Mouse (Mus musculus) gastrocnemius, adult 2 months (tissue): ENCODE data around the gene Ddx58. TPM values are rescaled to one million over a fixed set of nuclear protein-coding genes. Genes with fewer than 3 reads are reported as not detected.

Experiments used
- DNase-seq: peaks from one replicate; pipeline ENCODE4 v3.0.0; 2022
- H3K27ac ChIP-seq: fragments of 200-600 bp; 2 replicates; pipeline ENCODE4 v1.8.1; 2022; ENCODE audit warnings: mild to moderate bottlenecking
- H3K4me3 ChIP-seq: fragments of 200-600 bp; 2 replicates; pipeline ENCODE4 v1.8.1; 2022; ENCODE audit warnings: mild to moderate bottlenecking, moderate library complexity
- CTCF ChIP-seq: fragments of 200-600 bp; IDR thresholded peaks from 2 replicates; pipeline ENCODE4 v1.8.1; 2022; ENCODE audit warnings: antibody characterized with exemption, mild to moderate bottlenecking, moderate library complexity
- intact Hi-C: fragments of 180-260 bp; cut with DNase I; formaldehyde crosslinking; loops from one replicate; pipeline ENCODE4 v1.15.1; 2025
- total RNA-seq, 2 experiments: library from RNA; stranded (reverse); gene quantifications; 2 replicates each; pipeline ENCODE4 v1.2.3; 2021

The Ddx58 gene
- total RNA-seq, 2 experiments from 2014 or later = 2.4 to 3.0 TPM

DNA sequence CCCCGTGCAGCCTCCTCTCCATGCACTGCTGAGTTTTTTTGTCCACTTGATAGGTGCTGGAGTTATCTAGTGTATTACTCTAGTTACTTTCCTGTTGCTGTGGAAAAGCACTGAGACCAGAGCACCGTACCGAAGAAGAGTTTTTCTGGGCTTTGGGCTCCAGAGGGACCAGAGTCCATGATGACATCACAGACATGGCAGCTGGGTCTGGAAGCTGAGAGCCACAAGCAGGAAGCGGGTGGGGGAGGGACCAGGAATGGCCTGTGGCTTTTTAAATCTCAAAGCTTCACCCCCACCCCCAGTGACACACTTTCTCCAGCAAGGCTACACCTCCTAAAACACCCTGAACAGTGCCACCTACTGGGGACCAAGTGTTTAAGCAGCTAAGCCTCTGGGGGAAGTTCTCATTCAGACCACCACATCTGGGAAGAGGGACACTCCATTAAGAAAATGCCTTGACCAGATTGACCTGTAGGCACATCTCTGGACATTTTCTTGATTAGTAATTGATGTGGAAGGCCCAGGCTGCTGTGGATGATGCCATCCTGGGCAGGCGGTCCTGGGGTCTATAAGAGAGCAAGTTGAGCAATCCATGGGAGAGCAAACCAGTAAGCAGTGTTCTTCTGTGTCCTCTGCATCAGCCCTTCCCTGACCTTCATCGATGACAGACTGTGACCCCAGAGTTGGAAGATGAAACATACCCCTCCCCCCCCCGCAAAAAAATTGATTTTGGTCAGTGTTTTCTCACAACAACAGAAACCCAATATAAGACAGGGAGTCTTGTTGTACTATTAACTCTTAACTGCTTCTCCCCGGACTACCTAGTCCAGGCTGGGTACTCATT lies 78.8 kb downstream of the Ddx58 start:
- DNase-seq = no peak
- Histone ChIP-seq H3K27ac (no peak overlapping the region), H3K4me3 (no peak overlapping the region)
- intact Hi-C loops = no loop called here
- TF ChIP-seq CTCF = peak; percentile 19; the same call in 1 of the 2 replicates

DNA sequence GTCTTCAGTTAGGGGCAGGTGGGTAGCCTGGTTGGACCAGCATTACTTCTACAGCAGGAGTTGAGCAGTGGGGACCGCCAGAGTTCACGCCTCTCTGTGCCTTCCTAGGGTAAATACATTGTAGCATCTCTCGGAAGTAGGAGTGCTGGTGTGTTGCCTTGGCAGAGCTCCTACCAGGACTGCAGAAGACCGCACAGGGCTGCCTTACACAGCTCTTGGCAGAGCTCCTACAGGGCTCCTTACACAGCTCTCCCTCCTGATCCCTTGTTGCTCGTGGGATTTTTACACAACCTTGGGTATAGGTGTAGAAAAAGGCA lies 81.4 kb downstream of the Ddx58 start:
- H3K4me3 ChIP-seq = no peak overlapping the region
- TF ChIP-seq CTCF = no peak
- intact Hi-C loops = no loop called here
- no peak overlapping the region for H3K27ac ChIP-seq
- DNase-seq = no peak

DNA sequence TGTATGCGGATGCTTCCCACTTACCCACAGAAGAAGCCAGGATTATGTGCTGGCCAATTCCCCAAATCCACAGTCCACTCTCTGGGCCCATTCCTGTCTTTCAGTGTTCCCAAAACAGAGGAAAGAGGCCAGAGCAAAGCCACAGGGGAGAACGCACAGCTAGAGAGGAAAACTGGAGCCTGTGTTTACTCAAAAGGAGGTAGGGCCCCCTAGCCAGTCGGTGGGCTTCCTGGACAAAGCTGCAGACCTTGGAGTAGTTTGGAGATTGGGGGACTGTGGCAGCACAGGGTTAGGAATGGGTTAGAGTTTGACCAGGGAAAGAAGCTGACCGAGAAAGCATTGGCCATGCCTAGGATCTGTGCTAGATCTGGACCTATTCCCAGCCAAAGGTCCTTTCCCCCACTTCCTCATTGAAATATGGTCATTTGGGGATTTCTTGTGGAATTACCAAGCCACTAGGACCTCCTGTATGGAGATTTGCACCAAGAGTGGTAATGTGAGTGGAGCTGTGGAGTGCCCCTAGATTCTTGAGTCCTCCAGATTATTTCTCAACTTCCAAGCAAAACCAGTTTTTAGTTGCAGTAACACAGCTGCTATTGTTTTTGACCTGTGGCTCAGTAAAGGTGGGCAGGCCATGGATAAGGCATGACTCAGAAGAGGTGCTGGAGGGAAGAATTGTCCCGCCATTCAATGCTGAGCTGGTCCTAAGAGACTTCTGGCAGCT lies 82.0 kb downstream of the Ddx58 start:
- peak overlapping the region; percentile 9; the same call in 1 of the 2 replicates for H3K27ac ChIP-seq
- intact Hi-C loops = no loop called here
- no peak for DNase-seq

DNA sequence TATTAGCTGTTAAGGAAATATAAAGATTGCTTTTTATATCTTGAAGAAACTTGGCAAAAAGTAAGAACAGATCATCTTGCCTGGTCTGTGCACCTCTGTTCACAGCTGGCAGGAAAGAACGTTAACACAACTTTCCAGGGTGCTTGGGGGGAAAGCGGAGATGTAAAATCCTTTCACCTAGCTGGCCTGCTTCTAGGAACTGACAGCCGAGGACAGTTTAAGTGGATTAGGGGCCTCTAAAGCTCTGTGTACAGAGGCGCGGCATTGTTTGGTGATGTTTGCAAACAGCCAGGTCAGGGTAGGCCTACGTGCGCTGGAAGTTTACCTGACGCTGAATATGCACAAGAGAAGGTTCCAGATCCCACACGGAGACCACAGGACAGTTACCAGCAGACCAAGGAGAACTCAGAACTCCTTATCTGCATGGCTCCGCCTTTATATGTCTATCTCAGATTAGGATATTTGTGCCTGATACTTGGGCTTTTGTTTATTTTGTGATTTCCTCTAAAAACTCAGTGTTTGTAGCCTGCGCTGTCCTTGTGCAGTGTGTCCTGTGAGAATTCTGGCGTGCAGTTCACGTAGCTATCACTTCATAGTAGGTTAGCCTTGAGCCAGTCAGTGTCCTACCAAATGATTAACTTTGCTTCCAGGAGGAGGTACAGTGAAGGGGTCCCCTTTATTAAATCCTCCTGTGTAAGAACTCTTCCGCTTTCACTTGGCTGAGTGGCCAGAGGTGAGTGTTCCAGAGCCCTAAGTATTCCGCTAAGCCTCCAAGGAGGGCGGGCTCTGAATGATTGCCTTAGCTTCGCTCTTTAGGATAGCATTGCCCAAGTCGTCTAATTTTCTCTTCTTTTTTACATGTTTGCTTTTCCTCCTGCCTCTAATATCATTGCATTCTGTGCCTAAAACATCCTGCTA lies 82.8 kb downstream of the Ddx58 start:
- no peak for DNase-seq
- intact Hi-C loops = no loop called here
- Histone ChIP-seq H3K4me3 (no peak overlapping the region), H3K27ac (peak overlapping the region; percentile 9)
- TF ChIP-seq CTCF = no peak

More for the DNA sequence above, 82.0 kb downstream of the Ddx58 start:
- H3K4me3 ChIP-seq = no peak overlapping the region
- TF ChIP-seq CTCF = no peak

DNA sequence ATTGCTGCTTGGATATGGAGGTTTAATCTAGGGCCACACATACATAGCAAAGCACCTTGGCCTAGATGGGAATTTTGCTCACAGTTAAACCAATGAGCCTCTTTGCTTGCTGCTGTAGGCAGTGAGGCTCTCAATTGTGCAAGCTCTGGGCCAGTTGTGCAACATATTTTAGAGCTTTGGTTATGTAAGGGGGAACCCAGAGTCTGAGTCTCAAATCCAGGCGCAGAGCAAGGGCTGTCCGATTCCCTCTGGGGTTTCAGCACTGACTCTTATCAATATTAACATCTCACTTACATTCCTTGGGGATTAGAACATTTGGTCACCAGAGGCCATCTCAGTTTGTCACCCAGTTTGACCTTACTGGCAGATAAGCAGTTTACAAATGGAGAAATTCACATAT lies 83.5 kb downstream of the Ddx58 start:
- intact Hi-C loops = no loop called here
- peak; percentile 37 for DNase-seq
- no peak overlapping the region for H3K4me3 ChIP-seq
- H3K27ac ChIP-seq = peak overlapping the region; percentile 9; the same call in 1 of the 2 replicates
- no peak for TF ChIP-seq CTCF

DNA sequence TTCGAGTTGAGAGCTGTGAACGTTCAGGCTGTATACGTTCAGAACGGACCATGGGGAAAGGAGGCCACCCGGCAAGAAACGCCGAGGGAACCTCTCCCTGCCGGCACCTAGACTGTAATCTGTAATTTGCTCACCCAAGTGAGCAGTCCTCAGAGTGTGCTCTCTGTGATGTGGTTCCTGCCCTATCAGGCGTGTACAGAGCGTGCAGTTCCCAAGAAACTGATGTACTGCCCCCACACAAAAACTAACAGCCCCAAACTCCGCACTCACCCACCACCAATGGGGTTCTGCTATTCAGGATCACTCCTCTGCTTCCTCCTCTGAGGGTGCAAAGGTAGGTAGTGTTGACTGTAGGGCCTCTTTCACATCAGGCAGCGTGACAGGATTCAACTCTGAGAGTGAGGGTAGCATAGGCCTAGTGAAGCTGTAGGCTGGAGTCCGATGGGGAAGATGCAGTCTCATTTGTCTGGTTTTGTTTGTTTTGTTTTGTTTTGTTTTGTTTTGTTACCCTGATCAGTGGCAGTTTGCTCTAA lies 84.1 kb downstream of the Ddx58 start:
- H3K4me3 ChIP-seq = no peak overlapping the region
- intact Hi-C loops = no loop called here
- no peak for DNase-seq
- TF ChIP-seq CTCF = no peak
- H3K27ac ChIP-seq = no peak overlapping the region

DNA sequence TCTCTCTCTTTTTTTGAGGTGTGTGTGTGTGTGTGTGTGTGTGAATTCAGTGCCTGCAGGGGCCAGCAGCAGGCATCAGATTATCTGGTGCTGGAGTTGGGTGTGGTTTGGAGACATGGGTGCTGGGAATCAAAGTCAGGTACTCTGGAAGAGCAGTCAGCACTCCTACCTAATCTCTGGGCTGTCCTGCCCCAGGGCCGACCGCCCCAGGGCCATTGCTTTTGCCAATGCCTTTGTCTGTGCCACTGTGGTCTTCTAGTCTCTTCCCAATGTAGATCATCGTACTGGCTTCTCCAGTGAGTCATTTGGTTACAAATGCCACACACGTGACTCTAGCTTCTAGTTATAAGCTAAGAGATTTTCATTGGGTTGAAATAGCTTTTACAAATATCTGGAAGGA lies 84.9 kb downstream of the Ddx58 start:
- intact Hi-C loops = no loop called here
- TF ChIP-seq CTCF = no peak
- Histone ChIP-seq H3K4me3 (no peak overlapping the region), H3K27ac (no peak overlapping the region)
- no peak for DNase-seq

Other genes with a start within 250 kb of the Ddx58 start
- gene Aco1, start 96.7 kb downstream of the Ddx58 start, total RNA-seq = 10 to 100 TPM; 16.5 to 17.7 TPM
- 10 to 100 TPM; 42.6 to 45.4 TPM for gene Smim27, start 29.8 kb upstream of the Ddx58 start, total RNA-seq
- 1 to 10 TPM; 8.3 to 8.9 TPM for gene Topors, start 30.0 kb upstream of the Ddx58 start, total RNA-seq
- gene Ndufb6, start 39.6 kb upstream of the Ddx58 start, total RNA-seq = 100 to 1,000 TPM; 249 to 333 TPM
- not detected for gene Tmem215, start 232.4 kb upstream of the Ddx58 start, total RNA-seq